Mouse (Mus musculus) heart, adult 18-20 months (tissue): ENCODE data around the gene Slc17a6. TPM values are rescaled to one million over a fixed set of nuclear protein-coding genes. Genes with fewer than 3 reads are reported as not detected.

Source experiments
- DNase-seq, 2 experiments: peaks; one replicate each; pipeline ENCODE4 v3.0.0; 2021 to 2022; ENCODE audit warnings: mixed read lengths in 1 of 2
- long read RNA-seq, 2 experiments: library from polyadenylated mRNA; stranded (forward); transcript quantifications; one replicate each; pipeline ENCODE4 v2.0.0; 2021
- total RNA-seq, 2 experiments: library from RNA; stranded (reverse); gene quantifications; 2 replicates each; pipeline ENCODE4 v1.2.3; 2021

Gene Slc17a6
- not detected for total RNA-seq
- long read RNA-seq, experiment 1, result 0 reads
- long read RNA-seq, experiment 2, result 0 reads

- peak; percentile 17 to 37 for DNase-seq
Observed at GRCm38 (mm10) chr7:51621694-51622145, at the start of gene Slc17a6. Gene Slc17a6, plus strand, starts transcription at chr7:51622006.

GRCm38 (mm10) chr7:51600021-51600420, 21.8 kb upstream of the Slc17a6 start:
- DNase-seq, result no peak

GRCm38 (mm10) chr7:51603741-51604140, 18.1 kb upstream of the Slc17a6 start:
- no peak for DNase-seq

GRCm38 (mm10) chr7:51614404-51614803, 7.4 kb upstream of the Slc17a6 start:
- no peak for DNase-seq

DNA sequence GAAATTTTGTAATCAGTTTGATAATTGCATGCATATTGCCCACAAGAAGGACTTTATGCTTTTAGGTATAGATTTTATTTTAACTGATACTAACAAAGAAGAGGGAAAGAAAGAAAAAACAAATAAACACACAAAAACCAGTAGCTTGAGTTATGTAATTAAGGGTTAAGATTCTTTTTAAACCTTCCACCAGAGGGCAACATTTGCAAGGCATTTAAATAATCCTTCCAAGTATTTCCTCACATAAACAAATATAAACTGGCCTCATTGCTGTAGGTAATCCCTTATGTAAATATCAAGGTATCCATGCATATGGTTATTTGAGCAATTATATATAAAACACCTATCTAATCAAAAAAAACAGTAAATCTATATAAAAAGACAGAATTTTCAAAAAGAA, 3.9 kb upstream of the Slc17a6 start:
- DNase-seq, result peak in 1 of 2 experiments; percentile 9

GRCm38 (mm10) chr7:51618412-51618811, 3.4 kb upstream of the Slc17a6 start:
- no peak for DNase-seq

DNA sequence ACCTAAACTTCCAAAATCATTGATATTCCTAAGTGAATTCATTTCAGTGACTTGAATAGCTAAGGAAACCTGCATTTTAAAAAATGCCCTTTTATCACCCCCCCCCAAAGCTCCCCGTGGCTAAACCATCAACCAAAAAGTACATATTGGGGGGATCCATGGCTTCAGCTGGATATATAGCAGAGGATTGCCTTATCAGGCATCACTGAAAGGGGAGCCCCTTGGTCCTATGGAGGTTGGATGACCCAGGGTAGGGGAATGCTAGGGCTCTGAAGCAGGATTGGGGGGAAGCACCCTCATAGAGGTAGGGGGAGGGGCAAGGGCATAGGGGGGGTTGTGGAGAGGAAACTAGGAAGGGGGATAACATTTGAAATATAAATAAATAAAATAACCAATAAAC, 1.8 kb upstream of the Slc17a6 start:
- DNase-seq, result no peak

GRCm38 (mm10) chr7:51622196-51622595, 390 bp downstream of the Slc17a6 start:
- DNase-seq, result no peak

GRCm38 (mm10) chr7:51622666-51623065, 860 bp downstream of the Slc17a6 start:
- DNase-seq, result no peak

GRCm38 (mm10) chr7:51624336-51624897, 2.6 kb downstream of the Slc17a6 start:
- no peak for DNase-seq

DNA sequence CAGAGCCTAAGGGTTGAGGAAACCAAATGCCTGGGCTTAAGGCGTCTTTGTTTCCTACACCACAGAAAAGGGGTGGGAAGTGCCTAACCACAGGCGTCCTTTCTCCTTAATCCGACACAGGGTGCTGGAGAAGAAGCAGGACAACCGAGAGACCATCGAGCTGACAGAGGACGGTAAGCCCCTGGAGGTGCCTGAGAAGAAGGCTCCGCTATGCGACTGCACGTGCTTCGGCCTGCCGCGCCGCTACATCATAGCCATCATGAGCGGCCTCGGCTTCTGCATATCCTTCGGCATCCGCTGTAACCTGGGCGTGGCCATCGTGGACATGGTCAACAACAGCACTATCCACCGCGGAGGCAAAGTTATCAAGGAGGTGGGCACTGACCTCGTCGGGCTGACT, 3.4 kb downstream of the Slc17a6 start:
- no peak for DNase-seq

DNA sequence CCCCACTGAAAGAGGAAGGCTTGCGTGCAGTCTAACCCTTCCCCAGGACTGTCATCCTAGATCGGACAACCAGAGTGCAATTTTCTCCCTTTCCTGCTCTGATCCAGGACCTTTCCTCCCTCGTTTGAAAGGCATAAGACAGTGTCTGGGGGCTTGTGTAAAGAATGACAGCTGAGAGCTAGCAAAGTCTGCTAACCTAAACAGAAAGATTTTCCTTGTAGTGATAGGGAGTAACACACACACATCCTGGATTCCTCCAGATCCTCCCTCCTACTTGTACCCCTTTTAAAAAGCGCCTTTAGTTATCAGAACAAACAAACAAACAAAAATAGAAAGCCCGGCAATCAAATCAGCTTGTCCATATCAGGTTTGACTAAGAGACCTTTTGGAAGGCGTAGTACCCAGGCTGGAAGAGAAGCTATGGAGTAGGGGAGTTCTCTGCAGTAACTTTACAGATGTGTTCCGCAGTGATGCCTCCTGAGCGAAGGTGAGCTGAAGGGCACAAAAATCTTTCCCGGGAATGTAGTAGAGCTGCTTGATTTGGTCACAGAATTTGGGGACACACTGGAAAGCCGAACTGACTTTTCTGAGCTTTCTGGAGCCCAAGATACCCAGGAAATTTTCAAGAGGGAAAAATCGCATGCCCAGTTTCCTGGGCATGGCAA, 3.9 kb downstream of the Slc17a6 start:
- DNase-seq, result no peak

DNA sequence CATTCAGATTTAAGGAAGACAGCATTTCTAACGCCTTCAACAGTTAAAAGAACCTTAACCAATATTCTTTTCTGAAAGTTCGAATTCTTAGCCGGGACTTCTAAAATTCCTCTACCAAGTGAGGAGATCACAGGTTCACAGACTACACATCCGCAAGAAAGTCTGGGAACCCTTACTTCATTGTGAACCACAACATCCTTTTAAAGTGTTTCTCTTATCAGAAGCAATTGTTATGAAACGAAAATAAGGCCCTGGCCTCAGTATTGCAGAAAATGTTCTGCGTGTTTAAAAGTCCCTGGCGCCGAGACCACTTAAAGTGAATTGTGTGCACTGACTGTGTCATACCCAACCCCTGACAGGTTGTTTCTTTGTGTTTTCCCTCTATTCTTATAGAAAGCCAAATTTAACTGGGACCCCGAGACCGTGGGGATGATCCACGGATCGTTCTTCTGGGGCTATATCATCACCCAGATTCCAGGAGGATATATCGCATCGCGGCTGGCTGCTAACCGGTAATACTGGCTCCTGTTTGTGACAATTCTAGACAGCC, 4.7 kb downstream of the Slc17a6 start:
- no peak for DNase-seq

DNA sequence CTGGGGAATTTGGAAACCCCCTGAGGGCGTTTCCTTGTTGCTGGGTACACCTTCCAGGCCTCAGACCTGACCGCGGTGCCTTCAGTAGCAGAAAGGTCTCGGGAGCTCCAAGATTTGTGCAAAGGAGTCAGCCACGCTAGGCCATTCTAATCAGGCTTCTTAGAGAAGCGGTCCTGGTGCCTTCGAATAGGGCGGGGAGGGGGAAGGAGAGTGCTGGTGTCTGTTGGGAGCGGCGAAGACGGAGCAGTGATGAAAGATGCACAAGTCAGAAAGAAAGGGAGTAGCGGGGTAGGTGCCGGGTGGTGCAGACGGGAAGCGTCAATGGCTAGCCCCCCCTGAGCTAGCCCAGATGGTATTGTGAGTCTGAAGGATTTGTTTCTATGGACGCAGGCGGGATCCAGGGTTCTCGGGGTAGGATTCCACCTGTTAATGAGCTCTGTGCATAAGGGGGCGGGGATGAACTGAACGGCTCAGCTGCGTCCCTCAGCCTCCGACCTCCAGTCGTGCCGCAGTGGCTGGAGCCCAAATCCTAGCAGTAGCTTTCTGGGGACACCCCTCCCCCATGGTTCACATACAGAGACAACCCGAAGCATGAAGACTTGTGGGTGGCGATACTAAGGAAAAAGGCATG, 5.3 kb downstream of the Slc17a6 start:
- no peak for DNase-seq

DNA sequence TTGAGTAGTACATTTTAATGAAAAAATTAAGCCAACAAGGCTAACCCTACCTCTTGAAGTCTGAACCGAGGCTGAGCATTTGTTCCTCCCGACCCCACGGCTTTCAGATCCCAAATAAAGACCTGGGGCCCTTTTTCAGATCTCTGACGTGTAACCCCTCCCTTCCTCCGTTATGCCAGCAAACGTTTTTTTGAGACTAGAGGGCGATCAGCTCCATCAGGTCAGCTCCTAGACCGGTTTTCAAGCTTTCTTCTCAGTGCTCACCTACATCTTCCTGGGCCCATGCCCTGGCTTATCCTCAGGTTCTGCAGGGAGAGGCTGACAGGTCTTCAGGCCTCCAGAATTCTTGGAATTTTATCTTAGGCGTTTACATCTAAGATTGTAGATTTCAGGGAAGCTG, 5.9 kb downstream of the Slc17a6 start:
- DNase-seq, result no peak

DNA sequence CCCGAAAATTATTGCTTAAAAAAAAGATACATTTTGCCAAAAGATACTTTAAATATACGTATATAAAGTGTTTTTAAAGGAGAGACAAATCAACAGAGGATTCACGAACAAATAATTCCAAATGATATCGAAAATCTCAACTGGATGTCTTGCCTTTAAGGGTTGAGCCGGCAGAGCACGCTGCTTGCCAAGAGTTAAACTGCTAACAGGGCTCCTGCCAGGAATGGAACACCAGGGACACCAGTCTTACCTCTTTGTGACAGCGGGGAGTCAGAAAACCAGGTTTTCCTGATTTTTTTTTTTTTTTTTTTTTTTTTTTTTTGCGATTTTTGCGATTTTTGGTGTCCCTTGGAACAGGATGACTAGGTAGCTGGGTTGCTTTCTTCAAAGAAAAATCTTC, 6.5 kb downstream of the Slc17a6 start:
- no peak for DNase-seq

DNA sequence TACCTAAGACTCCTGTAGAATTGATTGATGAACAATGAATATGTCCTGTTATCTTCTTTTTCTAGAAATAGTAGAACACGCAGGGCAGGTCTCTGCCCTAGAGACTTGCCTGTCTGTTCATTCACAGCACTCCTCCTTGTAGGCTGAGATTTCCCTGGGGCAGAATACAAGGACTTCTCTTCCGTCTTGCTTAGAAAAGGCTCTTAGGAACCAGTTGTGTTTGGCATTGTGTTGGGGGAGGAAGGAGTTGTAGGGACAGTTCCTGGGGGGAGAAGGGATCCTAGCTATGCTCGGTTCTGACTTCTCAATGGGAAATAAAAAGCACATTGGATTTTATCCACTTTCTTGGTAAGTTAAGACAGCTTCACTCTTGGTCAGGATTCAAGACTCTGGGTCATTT, 7.4 kb downstream of the Slc17a6 start:
- DNase-seq, result no peak

DNA sequence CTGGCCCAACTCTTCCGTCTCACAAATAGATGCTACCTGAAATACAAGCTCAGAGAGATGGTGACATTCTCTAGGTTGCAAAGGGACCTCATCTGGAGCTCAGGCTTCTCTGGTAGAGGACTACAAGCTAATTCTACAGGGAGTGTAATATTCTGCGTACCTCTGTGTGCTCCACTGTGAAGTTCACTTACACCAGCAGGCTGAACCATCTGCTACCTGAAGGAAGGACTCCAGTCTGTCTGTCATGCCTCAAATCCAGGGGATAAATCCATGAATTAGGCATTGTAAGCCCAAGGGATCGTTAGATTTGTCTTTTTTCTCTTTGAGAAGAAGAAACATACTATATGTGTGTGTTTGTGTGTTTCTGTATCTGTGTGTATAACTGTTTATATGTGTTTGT, 9.4 kb downstream of the Slc17a6 start:
- no peak for DNase-seq

DNA sequence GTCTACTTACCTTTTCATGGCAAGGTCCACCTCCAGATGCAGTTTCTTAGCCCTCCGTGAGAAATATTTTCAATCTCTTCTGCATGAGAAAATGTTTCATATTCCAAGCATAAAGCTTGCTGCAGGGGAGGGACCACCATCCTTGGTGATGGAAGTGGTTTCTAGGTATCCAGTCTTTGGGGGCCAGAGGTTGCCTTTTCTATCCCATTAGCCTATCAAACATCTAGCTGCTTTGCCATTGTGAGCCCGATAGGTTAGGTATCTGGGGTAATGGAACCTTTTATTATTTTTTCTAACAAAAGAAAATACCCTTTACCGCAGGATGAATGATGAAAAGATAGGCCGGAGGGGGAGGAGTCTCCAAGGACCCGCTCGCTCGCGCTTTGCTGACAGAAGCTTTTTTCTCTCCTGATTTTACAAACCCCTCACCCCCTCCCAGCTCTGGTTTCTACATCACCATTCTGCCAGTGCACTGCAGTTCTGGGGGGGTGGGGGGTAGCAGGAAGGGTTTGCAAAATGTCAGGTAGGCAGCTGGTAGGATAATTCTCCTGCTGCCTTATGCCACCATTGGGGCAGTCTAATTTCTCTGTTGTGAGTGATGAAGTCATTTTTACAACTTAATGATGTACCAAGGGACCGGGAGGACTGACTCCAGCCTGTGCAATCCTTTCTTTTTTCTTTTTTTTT, 10.9 kb downstream of the Slc17a6 start:
- no peak for DNase-seq

- no peak for DNase-seq
Observed at GRCm38 (mm10) chr7:51633230-51633844, 11.5 kb downstream of the Slc17a6 start.

GRCm38 (mm10) chr7:51657152-51657551, 35.3 kb downstream of the Slc17a6 start:
- no peak for DNase-seq

DNA sequence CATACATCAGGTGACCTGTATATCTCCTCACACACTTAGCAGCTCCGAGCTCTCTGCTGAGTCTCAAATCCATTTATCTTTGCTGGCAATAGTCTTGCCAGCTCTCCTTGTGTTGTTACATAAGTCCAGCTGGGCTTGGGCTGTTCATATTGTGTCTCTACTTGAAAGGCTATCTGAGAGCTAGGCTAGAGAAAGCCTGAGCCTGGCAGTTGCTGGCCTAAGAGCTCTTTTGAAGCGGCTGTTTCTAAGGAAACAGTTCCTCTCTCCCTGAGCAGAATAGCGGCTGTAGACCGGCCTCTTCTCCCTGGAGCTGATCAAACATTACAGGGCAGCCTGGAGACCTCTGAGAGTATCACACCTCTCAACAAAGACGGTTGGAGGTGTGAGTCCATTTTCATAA, 40.6 kb downstream of the Slc17a6 start:
- peak in 1 of 2 experiments; percentile 0 for DNase-seq
